Comparison of ENCODE assay signal across 15 mouse cellular contexts in genomic region chr15:85966032-85966431, GRCm38 (mm10).
"Had no signal": no experiment of that assay in that cellular context is flagged by ENCODE, and none has a peak within 500 bp of the region (broad histone marks: within the 10 kb centered on the region; RNA-seq: fewer than 3 reads in every experiment).

No protein-coding gene starts in this region.

- ATAC-seq: liver, postnatal 0 days; lung, postnatal 0 days; midbrain, embryonic 13.5 days; midbrain, embryonic 16.5 days had no signal

- H3K27me3 ChIP-seq: limb, embryonic 12.5 days; limb, embryonic 15.5 days; midbrain, embryonic 13.5 days had no signal

- H3K27ac ChIP-seq: limb, embryonic 12.5 days; limb, embryonic 15.5 days; liver, embryonic 14.5 days; macrophage; midbrain, embryonic 13.5 days had no signal

- DNase-seq: kidney, adult 9 months; kidney, postnatal 14 days; kidney, postnatal 4 days; left cerebral cortex, postnatal 4 days; liver, postnatal 0 days; lung, embryonic 14.5 days; thymus, adult 18-20 months; thymus, postnatal 36 days had no signal

- H3K4me3 ChIP-seq: limb, embryonic 12.5 days; limb, embryonic 15.5 days; midbrain, embryonic 13.5 days had no signal
